Mouse (Mus musculus) heart, adult 2 months (tissue): ENCODE measurements around the gene Hsf2.
"Not testable (repeated sequence)": the region's sequence is repeated elsewhere in the genome, so short reads cannot be mapped to it uniquely, and the experiment has no call there.

Source experiments
- CTCF ChIP-seq: fragments of 200-600 bp; IDR thresholded peaks from 2 replicates; pipeline ENCODE4 v1.8.1; 2022; ENCODE audit warnings: antibody characterized with exemption, mild to moderate bottlenecking, moderate library complexity
- EP300 ChIP-seq: fragments of 200-500 bp; IDR thresholded peaks from 2 replicates; pipeline ENCODE4 v1.6.1; 2011; ENCODE audit warnings: low read depth, low read length, control low read depth; ENCODE audit not compliant: insufficient read depth
- POLR2A ChIP-seq: fragments of 200-500 bp; IDR thresholded peaks from 2 replicates; pipeline ENCODE4 v1.6.1; 2011; ENCODE audit warnings: mild to moderate bottlenecking, low read depth, low read length, control low read depth; ENCODE audit not compliant: insufficient read depth

- not testable (repeated sequence) for TF ChIP-seq POLR2A, EP300
- peak; percentile 84 for TF ChIP-seq CTCF
Observed at GRCm38 (mm10) chr10:57463298-57463697, 22.9 kb upstream of the Hsf2 start.
